ENCODE assay signal across 14 mouse cellular contexts in the genomic region with DNA sequence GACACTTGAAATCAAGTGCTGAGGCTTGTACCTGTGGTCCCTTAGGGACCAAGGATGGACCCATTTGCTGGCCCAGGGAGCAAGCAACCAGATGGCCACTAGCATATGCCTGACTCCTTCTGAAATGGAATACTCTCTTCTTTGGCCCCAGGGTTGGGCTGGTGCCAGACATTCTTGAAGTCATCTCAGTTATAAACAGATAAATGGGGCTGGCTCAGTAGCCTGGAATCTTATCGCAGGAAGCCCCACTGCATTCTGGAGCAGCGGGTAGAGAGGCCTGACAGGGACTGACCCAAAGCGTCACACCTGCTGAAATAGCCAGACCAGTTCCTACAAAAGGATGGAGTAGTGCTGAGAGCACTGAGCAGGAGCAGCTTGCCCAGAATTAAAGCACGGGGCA. TPM values are rescaled to one million over a fixed set of nuclear protein-coding genes. Genes with fewer than 3 reads are reported as not detected.
DNase-seq lines count a peak whose midpoint lies in the region; ATAC-seq and TF ChIP-seq lines count a peak whose summit lies in the region.
"Had no signal": no experiment of that assay in that cellular context is flagged by ENCODE, and none has a peak within 500 bp of the region (broad histone marks: within the 10 kb centered on the region; RNA-seq: fewer than 3 reads in every experiment).

No protein-coding gene starts in this region.

- no peaks in the 10 kb centered on the region for H3K4me1 ChIP-seq in lung, embryonic 14.5 days (ENCODE audit: insufficient read depth)
- no peaks in the 10 kb centered on the region for H3K4me1 ChIP-seq in lung, adult 2 months (ENCODE audit: control insufficient read depth, insufficient read depth, low read length)
- H3K4me1 ChIP-seq in hindbrain, postnatal 0 days (ENCODE audit: insufficient read depth, low read length), result no peaks in the 10 kb centered on the region
- H3K4me1 ChIP-seq: forebrain, embryonic 13.5 days; limb, embryonic 10.5 days had no signal

- no peaks in the 10 kb centered on the region for H3K9me3 ChIP-seq in lung, embryonic 14.5 days (ENCODE audit: low read depth, low read length)
- H3K9me3 ChIP-seq in hindbrain, postnatal 0 days (ENCODE audit: low read length), result no peaks in the 10 kb centered on the region
- H3K9me3 ChIP-seq: forebrain, embryonic 13.5 days; limb, embryonic 10.5 days had no signal

- intact Hi-C loops in gastrocnemius, postnatal 36 days (cut with DNase I), result loop anchor here (5.0 kb wide), 1 partner anchor 58 kb away; no protein-coding TSS in a partner anchor
- intact Hi-C loops in heart, postnatal 10 days (cut with DNase I), result no loop called here

- TF ChIP-seq CTCF in lung, embryonic 14.5 days (IDR thresholded peaks at IDR 0.05; ENCODE audit: low read depth), result no peak
- TF ChIP-seq CTCF in lung, adult 2 months (IDR thresholded peaks at IDR 0.05; ENCODE audit: insufficient read depth, low read length), result no peak
- no peak for TF ChIP-seq CTCF in hindbrain, postnatal 0 days (IDR thresholded peaks at IDR 0.05; ENCODE audit: low read depth)

- H3K4me2 ChIP-seq in lung, embryonic 14.5 days, result no peak overlapping the region
- no peak overlapping the region for H3K4me2 ChIP-seq in hindbrain, postnatal 0 days (ENCODE audit: low read depth, low read length)
- H3K4me2 ChIP-seq: forebrain, embryonic 13.5 days; hindbrain, embryonic 14.5 days had no signal

- H3K4me3 ChIP-seq in lung, embryonic 14.5 days (ENCODE audit: low read depth, low read length), result no peak overlapping the region
- no peak overlapping the region for H3K4me3 ChIP-seq in lung, adult 2 months (replicated peaks; ENCODE audit: extremely low read depth, low read depth, low read length)
- no peak overlapping the region for H3K4me3 ChIP-seq in hindbrain, postnatal 0 days (ENCODE audit: low read length)
- H3K4me3 ChIP-seq: forebrain, embryonic 13.5 days; limb, embryonic 10.5 days had no signal

- no peaks in the 10 kb centered on the region for H3K27me3 ChIP-seq in lung, embryonic 14.5 days (ENCODE audit: insufficient read depth, low read length)
- H3K27me3 ChIP-seq in hindbrain, postnatal 0 days (ENCODE audit: insufficient read depth, low read length), result no peaks in the 10 kb centered on the region
- H3K27me3 ChIP-seq: forebrain, embryonic 13.5 days had no signal

- TF ChIP-seq POLR2A in lung, adult 2 months (IDR thresholded peaks at IDR 0.05; ENCODE audit: borderline replicate concordance, extremely low read depth, low read depth, low read length), result no peak

- 53% methylated on average over 4 of the region's 4 CpGs for WGBS in lung, embryonic 14.5 days
- WGBS in lung, adult 2 months, result 57% methylated on average over 4 of the region's 4 CpGs
- 86% methylated on average over 4 of the region's 4 CpGs for WGBS in hindbrain, postnatal 0 days

- peak; percentile 53 for DNase-seq in gastrocnemius, postnatal 10 days
- DNase-seq in gastrocnemius, postnatal 36 days, result no peak
- peak; percentile 74 for DNase-seq in lung, embryonic 14.5 days
- no peak for DNase-seq in lung, adult 2 months
- DNase-seq in heart, postnatal 10 days, result peak; percentile 51 to 58
- peak; percentile 18 for DNase-seq in lung, postnatal 25 days (ENCODE audit: low spot score)
- no peak for DNase-seq in hindbrain, postnatal 0 days (ENCODE audit: low spot score)
- DNase-seq: embryo, embryonic 11 days; thymus, adult 2 months had no signal

- ATAC-seq in lung, embryonic 14.5 days (ENCODE audit: insufficient read depth), result peak; percentile 55; the same call in 1 of the 2 replicates
- no peak for ATAC-seq in hindbrain, postnatal 0 days
- no peak for ATAC-seq in inflammation-experienced regulatory T-cells, adult 6 months
- ATAC-seq: CD4-positive, CD25-positive, alpha-beta regulatory T cell, adult 4 months; forebrain, embryonic 13.5 days had no signal

- H3K27ac ChIP-seq in lung, embryonic 14.5 days (ENCODE audit: low read depth), result no peak overlapping the region
- H3K27ac ChIP-seq in hindbrain, postnatal 0 days, result no peak overlapping the region
- H3K27ac ChIP-seq: forebrain, embryonic 13.5 days; hindbrain, embryonic 14.5 days; limb, embryonic 10.5 days had no signal

- no peak overlapping the region for H3K9ac ChIP-seq in lung, embryonic 14.5 days
- no peak overlapping the region for H3K9ac ChIP-seq in hindbrain, postnatal 0 days (replicated peaks; ENCODE audit: low read length)
- H3K9ac ChIP-seq: forebrain, embryonic 13.5 days; hindbrain, embryonic 14.5 days had no signal

- peaks cover 44% of the 10 kb centered on the region; the same call in 1 of the 2 replicates for H3K36me3 ChIP-seq in lung, embryonic 14.5 days (ENCODE audit: insufficient read depth)
- H3K36me3 ChIP-seq in hindbrain, postnatal 0 days (ENCODE audit: insufficient read depth, low read length), result peaks cover 21% of the 10 kb centered on the region; the same call in 1 of the 2 replicates

RNA-seq across cellular contexts. Expression of gene N6amt1, which starts 10.2 kb away (rescaled TPM):
- total RNA-seq in gastrocnemius, postnatal 10 days (2021), result 10 to 100 TPM; 11.5 to 11.8 TPM
- 1 to 10 TPM; 6.4 to 9.6 TPM for total RNA-seq in gastrocnemius, postnatal 36 days (2021)
- polyA plus RNA-seq in lung, embryonic 14.5 days (2014; fragmentation: Nextera tagmentation; extraction: Ambion mirVana), result 27.1 and 27.5 TPM in 2 replicates
- 6.2 and 6.7 TPM in 2 replicates for polyA plus RNA-seq in lung, adult 2 months (2012; rRNA removed)
- total RNA-seq in heart, postnatal 10 days (2021), result 10 to 100 TPM; 25.4 to 27.2 TPM
- total RNA-seq in hindbrain, postnatal 0 days (2014; rRNA removed), result 7.8 and 10.0 TPM in 2 replicates
- 33.8 and 34.6 TPM in 2 replicates for polyA plus RNA-seq in hindbrain, postnatal 0 days (2015; fragmentation: Nextera tagmentation; extraction: Ambion mirVana)
- polyA plus RNA-seq in inflammation-experienced regulatory T-cells, adult 6 months (2017; shearing (Covaris generic)), result 10 to 100 TPM; 15.0 to 20.7 (median 18.1) TPM

Comparison
In these comparisons a context has a peak if more than half of its experiments do, and no peak if none do; other contexts are left out.
1. DNase-seq: peak in gastrocnemius, postnatal 10 days (single experiment), lung, embryonic 14.5 days (single experiment), heart, postnatal 10 days (2 of 2) and lung, postnatal 25 days (single experiment); none in gastrocnemius, postnatal 36 days (0 of 2), lung, adult 2 months (single experiment) and hindbrain, postnatal 0 days (single experiment).